Mouse (Mus musculus): ENCODE results near the gene Mrpl10.

The Mrpl10 gene

GRCm38 (mm10) chr11:97069770-97070169, 28.4 kb downstream of the Mrpl10 start:
- no peak for DNase-seq (ENCODE audit: low spot score)

GRCm38 (mm10) chr11:97071129-97071528, 29.8 kb downstream of the Mrpl10 start:
- no peak for DNase-seq (ENCODE audit: low spot score)

GRCm38 (mm10) chr11:97072533-97072932, 31.2 kb downstream of the Mrpl10 start:
- DNase-seq (ENCODE audit: low spot score) = peak; percentile 85

- no peak for DNase-seq (ENCODE audit: low spot score)
Measured at GRCm38 (mm10) chr11:97074235-97074634, 32.9 kb downstream of the Mrpl10 start.

GRCm38 (mm10) chr11:97078751-97079150, 37.4 kb downstream of the Mrpl10 start:
- DNase-seq (ENCODE audit: low spot score) = peak; percentile 51

GRCm38 (mm10) chr11:97080291-97080690, 38.9 kb downstream of the Mrpl10 start:
- peak; percentile 37 for DNase-seq (ENCODE audit: low spot score)

- peak; percentile 79 for DNase-seq (ENCODE audit: low spot score)
Measured at GRCm38 (mm10) chr11:97082977-97083376, 41.6 kb downstream of the Mrpl10 start.

GRCm38 (mm10) chr11:97083401-97084140, 42.2 kb downstream of the Mrpl10 start:
- DNase-seq (ENCODE audit: low spot score) = no peak

- DNase-seq (ENCODE audit: low spot score) = no peak
Measured at GRCm38 (mm10) chr11:97084821-97085505, 43.6 kb downstream of the Mrpl10 start.

GRCm38 (mm10) chr11:97086365-97086764, 45.0 kb downstream of the Mrpl10 start:
- no peak for DNase-seq (ENCODE audit: low spot score)

- no peak for DNase-seq (ENCODE audit: low spot score)
Measured at GRCm38 (mm10) chr11:97094600-97094999, 53.2 kb downstream of the Mrpl10 start.

- DNase-seq (ENCODE audit: low spot score) = no peak
Measured at GRCm38 (mm10) chr11:97098791-97099190, 57.4 kb downstream of the Mrpl10 start.
